Mouse (Mus musculus) heart, postnatal 0 days (tissue): ENCODE measurements at regions not wholly inside any gene's neighbourhood (a gene's known extent, or its start where the extent isn't known, plus 50 kb on each side); places are given as distances from the start of the nearest gene placed in this dataset.
"Not testable (repeated sequence)": the region's sequence is repeated elsewhere in the genome, so short reads cannot be mapped to it uniquely, and the experiment has no call there.

ENCODE experiments used
- ATAC-seq: fragments of 200-750 bp; cut with Nextera tagmentation; 2 replicates; pipeline ENCODE4 v1.8.0; 2017; ENCODE audit warnings: low read depth, moderate number of reproducible peaks, moderate library complexity; ENCODE audit not compliant: insufficient read depth
- DNase-seq: peaks from one replicate; pipeline ENCODE4 v3.0.0-alpha.2; 2016; ENCODE audit warnings: low spot score
- H3K27ac ChIP-seq: fragments of 300-500 bp; sonication (generic); 2 replicates; pipeline ENCODE4 v1.5.1; 2014; ENCODE audit warnings: low read depth, mild to moderate bottlenecking
- H3K27me3 ChIP-seq: fragments of 300-500 bp; sonication (generic); 2 replicates; pipeline ENCODE4 v1.6.1; 2014; ENCODE audit warnings: low read length, mixed read lengths; ENCODE audit not compliant: control insufficient read depth, insufficient read depth
- H3K36me3 ChIP-seq: fragments of 300-500 bp; sonication (generic); replicated peaks from 2 replicates; pipeline ENCODE4 v1.6.1; 2014; ENCODE audit warnings: low read length, mixed read lengths; ENCODE audit not compliant: control insufficient read depth, insufficient read depth
- H3K4me1 ChIP-seq: fragments of 300-500 bp; sonication (generic); 2 replicates; pipeline ENCODE4 v1.6.1; 2014; ENCODE audit warnings: antibody characterized with exemption; ENCODE audit not compliant: control insufficient read depth, insufficient read depth
- H3K4me2 ChIP-seq: fragments of 300-500 bp; sonication (generic); 2 replicates; pipeline ENCODE4 v1.6.1; 2014; ENCODE audit warnings: low read depth, mild to moderate bottlenecking, low read length, moderate library complexity
- H3K4me3 ChIP-seq: fragments of 300-500 bp; sonication (generic); 2 replicates; pipeline ENCODE4 v1.5.1; 2014; ENCODE audit warnings: low read depth, low read length
- H3K9ac ChIP-seq: fragments of 300-500 bp; sonication (generic); replicated peaks from 2 replicates; pipeline ENCODE4 v1.6.1; 2014; ENCODE audit warnings: low read depth, low read length, mixed read lengths
- H3K9me3 ChIP-seq: fragments of 300-500 bp; sonication (generic); replicated peaks from 2 replicates; pipeline ENCODE4 v1.6.1; 2016; ENCODE audit warnings: low read length; ENCODE audit not compliant: control insufficient read depth
- CTCF ChIP-seq: IDR thresholded peaks from 2 replicates; pipeline ENCODE4 v1.5.1; 2016; ENCODE audit warnings: antibody characterized with exemption, control low read depth, low read depth
- EP300 ChIP-seq: IDR thresholded peaks from 2 replicates; pipeline ENCODE4 v1.6.1; 2016; ENCODE audit warnings: antibody characterized with exemption, low read depth
- WGBS: fragments of 180-500 bp; shearing (Covaris S2); extraction: QIAGEN DNeasy Blood & Tissue Kit; methylation state at CpG from one replicate; pipeline ENCODE4 v1.1.7; 2014; 5-methylcytosine and 5-hydroxymethylcytosine counted together

- ATAC-seq (no peak), DNase-seq (no peak)
- no peak overlapping the region for H3K9ac ChIP-seq
- WGBS: 70% methylated on average over 4 of the region's 4 CpGs
- H3K36me3 ChIP-seq: no peaks in the 10 kb centered on the region
- no peak overlapping the region for H3K4me3 ChIP-seq
- no peaks in the 10 kb centered on the region for H3K27me3 ChIP-seq
- no peak overlapping the region for H3K27ac ChIP-seq
- no peak overlapping the region for H3K4me2 ChIP-seq
- TF ChIP-seq CTCF (no peak), EP300 (no peak)
- H3K4me1 ChIP-seq: no peaks in the 10 kb centered on the region
- H3K9me3 ChIP-seq: no peaks in the 10 kb centered on the region
These were observed 929.7 kb downstream of the Gm9195 start for GRCm38 (mm10) chr14:71561906-71562305.

- ATAC-seq, H3K36me3 ChIP-seq, H3K4me3 ChIP-seq, H3K27me3 ChIP-seq, DNase-seq, H3K4me1 ChIP-seq, H3K9ac ChIP-seq, H3K4me2 ChIP-seq, H3K27ac ChIP-seq, H3K9me3 ChIP-seq: not testable (repeated sequence)
- 85% methylated on average over 2 of the region's 3 CpGs for WGBS
These were observed 937.3 kb downstream of the Gm9195 start for GRCm38 (mm10) chr14:71554324-71554723.

- DNase-seq (no peak), ATAC-seq (no peak)
- Histone ChIP-seq H3K9me3 (no peaks in the 10 kb centered on the region), H3K27me3 (no peaks in the 10 kb centered on the region), H3K4me1 (no peaks in the 10 kb centered on the region), H3K27ac (no peak overlapping the region), H3K4me2 (no peak overlapping the region), H3K4me3 (no peak overlapping the region), H3K9ac (no peak overlapping the region), H3K36me3 (no peaks in the 10 kb centered on the region)
- TF ChIP-seq CTCF (no peak), EP300 (no peak)
- 80% methylated on average over 3 of the region's 3 CpGs for WGBS
These were observed 943.9 kb upstream of the Fam160b2 start for GRCm38 (mm10) chr14:71543580-71543979.

- TF ChIP-seq EP300 (no peak), CTCF (no peak)
- H3K4me2 ChIP-seq: peak overlapping the region; percentile 43
- no peaks in the 10 kb centered on the region for H3K36me3 ChIP-seq
- no peaks in the 10 kb centered on the region for H3K27me3 ChIP-seq
- H3K4me1 ChIP-seq: peaks cover 15% of the 10 kb centered on the region
- H3K4me3 ChIP-seq: no peak overlapping the region
- peak overlapping the region; percentile 28; the same call in 1 of the 2 replicates for H3K27ac ChIP-seq
- H3K9me3 ChIP-seq: no peaks in the 10 kb centered on the region
- DNase-seq: peak; percentile 57
- 6% methylated on average over 11 of the region's 11 CpGs for WGBS
- ATAC-seq: peak; percentile 86
- no peak overlapping the region for H3K9ac ChIP-seq
These were observed 932.5 kb upstream of the Fam160b2 start for GRCm38 (mm10) chr14:71532074-71532659.

- Histone ChIP-seq H3K27me3 (no peaks in the 10 kb centered on the region), H3K36me3 (no peaks in the 10 kb centered on the region), H3K4me3 (no peak overlapping the region), H3K9me3 (no peaks in the 10 kb centered on the region), H3K9ac (no peak overlapping the region), H3K27ac (no peak overlapping the region), H3K4me2 (no peak overlapping the region), H3K4me1 (peaks cover 15% of the 10 kb centered on the region)
- WGBS: 72% methylated on average over 2 of the region's 2 CpGs
- no peak for ATAC-seq
- no peak for DNase-seq
- no peak for TF ChIP-seq EP300
- TF ChIP-seq CTCF: no peak
These were observed 931.7 kb upstream of the Fam160b2 start for GRCm38 (mm10) chr14:71531298-71531697.

- TF ChIP-seq EP300 (no peak), CTCF (peak; percentile 44)
- Histone ChIP-seq H3K27ac (no peak overlapping the region), H3K36me3 (no peaks in the 10 kb centered on the region), H3K4me2 (no peak overlapping the region), H3K4me3 (no peak overlapping the region), H3K9ac (no peak overlapping the region), H3K4me1 (peaks cover 15% of the 10 kb centered on the region), H3K27me3 (no peaks in the 10 kb centered on the region), H3K9me3 (no peaks in the 10 kb centered on the region)
- ATAC-seq (no peak), DNase-seq (no peak)
- WGBS: 66% methylated on average over 6 of the region's 6 CpGs
These were observed 930.8 kb upstream of the Fam160b2 start for GRCm38 (mm10) chr14:71530421-71530820.
